Mouse (Mus musculus) cerebellum, postnatal 25 days (tissue): Measurements from ENCODE around the gene Spock1.
A peak's percentile ranks its signal among the peaks of the same experiment; 100 is the strongest.

Experiments used
- DNase-seq, 2 experiments: peaks; one replicate each; pipeline ENCODE4 v3.0.0; 2021; ENCODE audit warnings: mixed read lengths in 2 of 2

Gene Spock1

GRCm38 (mm10) chr13:57798633-57799032, 109.5 kb downstream of the Spock1 start:
- no peak for DNase-seq

- no peak for DNase-seq
Measured at GRCm38 (mm10) chr13:57796951-57797692, 111.0 kb downstream of the Spock1 start.

DNA sequence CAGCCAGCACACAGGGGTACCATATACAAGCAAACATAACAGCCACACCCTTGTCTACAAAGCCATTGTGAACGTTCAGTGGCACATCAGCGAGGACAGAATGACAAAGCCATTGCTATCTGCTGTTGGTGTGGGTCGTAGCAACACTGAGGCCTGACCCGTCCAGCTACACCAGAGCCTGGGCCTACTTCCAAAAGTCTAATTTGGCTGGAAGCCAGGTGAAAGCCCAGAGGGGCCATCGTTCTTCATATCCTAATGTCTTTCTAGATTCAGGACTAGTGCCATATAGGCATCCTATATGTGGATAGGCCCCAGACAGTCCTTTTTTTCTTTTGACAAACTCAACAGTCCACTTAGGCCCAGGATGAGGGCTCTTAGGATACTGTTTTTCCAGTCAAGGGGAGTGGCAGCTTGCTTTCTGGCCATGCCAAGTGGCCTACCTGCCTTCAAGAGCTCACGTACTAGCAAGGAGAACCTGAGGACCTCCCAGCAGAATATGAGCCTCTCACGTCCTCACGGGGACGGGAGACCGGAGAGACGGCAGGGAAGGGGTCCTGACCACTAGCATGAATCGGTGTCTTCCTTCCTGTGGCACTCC, 114.4 kb downstream of the Spock1 start:
- DNase-seq = peak in 1 of 2 experiments; percentile 70

DNA sequence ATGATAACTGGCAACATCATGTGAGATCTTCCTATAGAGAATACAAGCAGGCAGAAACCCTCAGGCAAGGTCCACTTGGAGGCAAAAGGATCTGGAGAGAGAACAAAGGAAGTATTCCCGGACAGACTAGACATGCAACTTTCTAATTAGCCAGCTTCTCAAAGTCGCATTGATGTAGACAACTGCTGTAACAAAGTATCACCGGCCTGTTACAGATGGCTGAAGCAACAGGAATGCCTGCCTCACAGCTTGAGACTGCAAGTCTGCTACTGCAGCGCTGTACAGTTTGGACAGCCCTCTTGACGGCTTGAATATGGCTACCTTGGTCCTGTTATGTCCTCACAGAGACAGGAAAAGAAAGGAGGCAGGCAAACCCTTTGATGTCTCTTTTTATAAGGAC, 118.3 kb downstream of the Spock1 start:
- DNase-seq = peak; percentile 68 to 74

DNA sequence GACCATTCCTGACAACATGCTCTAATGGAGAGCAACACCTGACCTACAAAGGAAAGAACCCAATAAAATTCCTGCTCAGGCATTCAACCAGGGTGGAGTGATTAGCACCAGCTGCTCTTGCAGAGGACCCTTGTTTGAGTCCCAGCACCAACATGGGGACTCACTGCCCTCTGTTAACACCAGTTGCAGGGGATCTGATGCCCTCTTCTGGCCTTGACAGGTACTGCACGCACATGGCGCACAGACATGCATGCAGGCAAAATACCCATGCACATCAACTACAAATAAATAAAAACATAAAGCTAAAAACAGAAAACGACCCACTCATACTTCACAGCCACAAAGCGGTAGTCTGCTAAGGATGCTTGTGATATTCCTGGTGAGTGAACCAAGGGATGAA, 119.8 kb downstream of the Spock1 start:
- peak in 1 of 2 experiments; percentile 33 for DNase-seq

DNA sequence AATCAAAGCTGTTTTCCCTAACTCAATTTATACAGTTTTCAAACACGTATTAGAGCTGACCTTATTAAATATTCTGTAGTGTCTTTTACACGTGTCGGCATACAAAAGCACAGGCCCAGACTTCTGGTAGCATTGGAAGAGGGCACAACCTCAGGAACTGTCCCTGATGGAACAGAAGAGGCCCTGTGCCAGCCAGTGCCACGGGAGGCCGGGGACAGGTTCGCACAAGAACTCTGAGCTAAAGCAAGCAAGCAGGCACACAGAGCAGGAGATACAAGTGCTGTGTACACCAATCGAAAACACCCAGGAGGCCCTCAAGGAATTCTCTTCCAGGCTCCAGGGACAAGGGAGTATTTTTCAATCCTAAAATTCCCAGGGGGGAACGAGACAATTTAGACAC, 121.9 kb downstream of the Spock1 start:
- DNase-seq = peak; percentile 64 to 80

DNA sequence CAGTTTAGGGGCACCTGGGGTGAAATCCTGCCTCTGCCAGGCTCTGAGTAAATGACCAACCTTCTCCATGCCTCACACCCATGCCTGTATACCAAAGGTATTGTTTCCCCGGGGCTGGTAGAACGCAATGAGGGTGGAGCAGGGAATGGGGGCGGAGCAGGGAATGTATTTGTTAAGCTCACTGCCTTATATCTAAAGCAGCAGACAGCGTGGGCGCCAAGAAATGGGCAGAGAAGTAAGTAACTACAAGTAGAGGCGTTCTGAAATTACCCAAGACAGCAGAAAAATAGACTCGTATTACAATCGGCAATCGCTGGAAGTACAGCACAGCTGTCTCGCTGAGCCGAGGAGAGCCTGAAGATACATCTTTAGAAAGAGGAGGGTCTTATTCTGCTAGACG, 125.2 kb downstream of the Spock1 start:
- no peak for DNase-seq

- peak; percentile 62 to 76 for DNase-seq
Measured at GRCm38 (mm10) chr13:57782107-57782561, 126.0 kb downstream of the Spock1 start.

- DNase-seq = peak; percentile 71 to 83
Measured at GRCm38 (mm10) chr13:57779146-57779545, 129.0 kb downstream of the Spock1 start.

GRCm38 (mm10) chr13:57778524-57778923, 129.6 kb downstream of the Spock1 start:
- no peak for DNase-seq

DNA sequence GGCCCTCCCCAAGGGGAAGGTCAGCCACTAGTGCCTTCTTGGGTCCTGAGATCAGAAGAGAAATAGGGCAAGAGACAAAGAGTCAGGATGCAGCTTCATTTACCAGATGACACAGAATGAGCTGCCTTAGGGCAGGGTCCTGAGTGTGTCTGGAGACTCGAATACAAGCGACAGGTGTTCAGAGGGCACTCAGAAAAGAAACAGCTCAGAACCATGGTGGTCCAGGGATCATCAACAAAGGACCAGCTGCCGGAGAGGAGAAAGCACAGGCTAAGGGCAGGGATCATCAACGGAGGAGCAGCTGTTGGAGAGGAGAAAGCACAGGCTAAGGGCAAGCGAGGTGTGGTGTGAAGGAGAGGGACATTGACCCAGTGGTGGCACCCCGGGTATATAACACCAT, 136.1 kb downstream of the Spock1 start:
- DNase-seq = no peak

DNA sequence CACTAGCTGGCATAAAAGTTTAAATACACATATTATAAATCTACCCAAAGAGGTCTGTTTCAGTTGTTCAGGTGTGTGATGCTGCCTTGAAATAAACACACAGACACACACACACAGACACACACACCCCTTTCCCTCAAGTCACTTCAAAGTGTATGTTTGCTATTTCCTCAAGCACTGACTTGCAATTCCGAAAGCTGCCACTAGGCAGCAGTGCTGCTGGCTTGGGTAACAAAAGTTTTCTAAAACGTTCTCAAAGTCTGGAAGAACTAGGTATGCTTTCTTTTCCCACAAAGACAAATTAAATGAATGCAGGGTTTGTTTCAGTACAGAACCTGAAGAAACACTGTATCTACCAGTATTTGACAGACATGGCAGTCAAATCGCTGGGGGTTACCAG, 141.4 kb downstream of the Spock1 start:
- peak in 1 of 2 experiments; percentile 66 for DNase-seq

- no peak for DNase-seq
Measured at GRCm38 (mm10) chr13:57761122-57761521, 147.0 kb downstream of the Spock1 start.

GRCm38 (mm10) chr13:57760618-57761017, 147.5 kb downstream of the Spock1 start:
- DNase-seq = no peak

DNA sequence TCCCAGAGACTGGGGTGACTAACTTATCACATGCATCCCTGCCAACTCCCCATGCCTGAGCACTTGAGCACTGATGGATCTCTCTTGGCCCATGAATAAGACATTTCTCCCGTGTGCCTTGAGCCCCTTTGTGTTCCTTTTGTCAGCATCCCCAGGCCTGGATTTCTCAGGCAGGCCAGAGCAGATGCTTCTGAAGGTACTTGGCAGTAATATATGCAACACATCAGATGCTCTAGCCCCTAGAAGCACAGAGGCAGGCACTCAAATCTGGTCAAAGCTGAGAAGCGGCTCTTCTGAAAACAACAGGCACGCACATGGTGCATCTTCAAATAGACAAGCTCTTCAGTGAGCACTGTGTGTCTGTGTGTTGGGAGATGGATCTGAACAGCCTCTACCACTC, 151.8 kb downstream of the Spock1 start:
- no peak for DNase-seq

DNA sequence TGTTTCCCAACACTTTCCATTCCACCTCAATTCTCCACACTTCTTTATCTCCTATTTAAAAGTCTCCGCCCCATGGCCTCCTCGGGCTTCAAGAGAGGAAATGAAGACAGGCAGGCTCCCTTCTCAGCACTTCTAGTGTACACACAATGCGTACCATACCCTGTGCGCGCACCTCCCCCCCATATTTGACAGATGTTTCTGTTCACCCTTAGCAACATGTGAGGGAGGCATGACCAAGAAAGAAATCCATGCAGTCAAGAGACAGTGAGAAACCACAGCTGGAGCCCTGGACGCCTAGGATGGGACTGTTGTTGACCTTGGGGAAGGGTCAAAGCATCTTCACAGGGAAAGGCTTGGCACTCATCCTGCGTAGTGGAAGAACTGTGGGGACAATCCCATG, 157.3 kb downstream of the Spock1 start:
- DNase-seq = no peak

DNA sequence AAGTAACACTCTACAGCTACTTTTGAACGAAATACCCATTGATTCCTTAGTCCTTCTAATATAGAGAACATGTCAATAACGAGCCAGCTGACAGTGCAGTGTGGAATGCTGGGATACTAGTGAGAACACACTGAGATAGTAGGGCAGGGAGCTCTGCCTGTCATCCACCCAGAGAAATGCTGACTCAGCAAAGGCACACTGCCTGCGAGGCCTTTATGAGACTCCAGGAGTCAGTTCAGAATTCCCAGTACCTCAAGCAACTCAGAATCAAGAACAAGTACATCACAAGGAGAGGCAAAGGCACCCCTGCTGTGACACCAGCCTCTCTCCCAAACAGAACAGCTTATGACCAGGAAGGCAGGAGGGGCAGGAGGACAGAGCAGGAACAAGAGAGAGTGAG, 163.5 kb downstream of the Spock1 start:
- no peak for DNase-seq

- DNase-seq = peak in 1 of 2 experiments; percentile 39
Measured at GRCm38 (mm10) chr13:57741186-57741585, 166.9 kb downstream of the Spock1 start.

GRCm38 (mm10) chr13:57740473-57740872, 167.7 kb downstream of the Spock1 start:
- DNase-seq = no peak

GRCm38 (mm10) chr13:57736060-57736459, 172.1 kb downstream of the Spock1 start:
- DNase-seq = peak; percentile 59 to 78

DNA sequence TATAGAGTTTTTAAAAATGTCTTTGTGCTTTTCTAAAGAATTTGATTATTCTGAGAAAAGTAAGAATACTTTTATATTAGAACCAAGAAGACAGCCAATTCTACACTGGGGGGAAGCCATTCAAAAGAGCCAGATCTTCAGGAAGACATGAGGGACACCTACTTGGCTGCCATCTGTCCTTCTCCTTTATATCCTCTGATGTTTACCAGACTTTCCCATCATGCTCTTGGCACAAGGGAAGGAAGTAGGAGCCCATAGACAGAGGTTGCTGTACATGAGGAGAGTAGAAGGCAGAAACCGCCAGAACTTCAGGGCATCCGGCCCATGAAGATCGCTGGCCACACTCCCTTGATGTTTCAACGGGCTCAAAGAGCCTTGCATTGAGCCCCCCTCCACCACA, 173.6 kb downstream of the Spock1 start:
- DNase-seq = peak in 1 of 2 experiments; percentile 34

DNA sequence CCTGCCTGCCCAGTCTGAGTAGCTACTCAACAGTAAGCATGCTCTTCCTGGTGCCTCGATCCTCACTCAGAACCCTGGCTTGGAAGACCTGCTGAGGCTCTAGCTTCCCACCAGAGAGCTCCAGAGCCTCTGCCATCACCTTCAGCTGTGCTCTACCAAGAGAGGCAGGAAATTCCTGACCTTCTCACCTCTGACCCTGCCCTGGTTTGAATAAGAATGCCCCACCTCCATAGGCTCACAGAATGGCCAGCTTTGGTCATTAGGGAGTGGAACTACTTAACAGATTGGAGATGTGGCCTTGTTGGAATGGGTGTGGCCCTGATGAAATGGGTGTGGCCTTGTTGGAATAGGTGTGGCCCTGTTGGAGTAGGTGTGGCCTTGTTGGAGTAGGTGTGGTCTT, 174.6 kb downstream of the Spock1 start:
- no peak for DNase-seq

GRCm38 (mm10) chr13:57732251-57732650, 175.9 kb downstream of the Spock1 start:
- DNase-seq = no peak

- DNase-seq = no peak
Measured at GRCm38 (mm10) chr13:57727716-57728115, 180.4 kb downstream of the Spock1 start.
